9 mouse cellular contexts compared by ENCODE assay signal in the genomic region with DNA sequence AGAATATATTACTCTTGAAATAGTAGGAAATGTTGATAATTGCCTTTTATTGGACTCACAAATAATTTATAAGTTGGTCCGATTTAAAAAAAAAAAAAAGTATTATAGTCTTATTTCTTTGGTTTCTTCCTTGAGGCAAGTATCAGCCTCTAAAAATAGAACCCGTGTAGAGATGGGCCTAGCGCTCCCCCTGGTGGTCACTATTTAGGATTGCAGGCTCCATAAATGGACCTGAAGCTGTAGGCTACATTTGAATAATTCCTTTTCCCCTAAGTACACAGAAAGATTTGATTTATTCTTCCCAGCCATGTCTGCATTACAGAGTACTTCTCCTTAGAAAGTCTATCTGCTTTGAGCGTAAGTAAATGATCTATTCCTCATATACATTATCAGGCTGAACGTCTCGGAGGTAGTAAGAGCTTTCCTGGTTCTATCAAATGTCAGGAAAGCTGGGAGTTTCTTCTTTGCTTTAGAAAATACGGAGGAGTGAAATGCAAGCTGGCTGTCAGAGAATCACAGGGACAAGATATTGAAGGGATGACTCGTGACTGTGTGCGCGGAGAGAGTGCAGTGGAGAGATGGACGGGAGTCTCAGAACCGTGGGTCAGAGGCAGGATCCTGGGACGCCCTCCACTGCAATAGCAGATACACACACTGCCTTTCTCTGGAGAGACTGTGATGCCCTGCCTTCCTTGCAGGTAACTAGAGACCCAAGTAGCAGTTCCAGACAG. TPM values are rescaled to one million over a fixed set of nuclear protein-coding genes. Genes with fewer than 3 reads are reported as not detected.
DNase-seq lines count a peak whose midpoint lies in the region; ATAC-seq and TF ChIP-seq lines count a peak whose summit lies in the region.
"Had no signal": no experiment of that assay in that cellular context is flagged by ENCODE, and none has a peak within 500 bp of the region (broad histone marks: within the 10 kb centered on the region; RNA-seq: fewer than 3 reads in every experiment).

No protein-coding gene starts in this region.

- no peak for TF ChIP-seq POLR2A in CH12.LX (IDR thresholded peaks at IDR 0.05; ENCODE audit: low read depth, low read length)

- DNase-seq in heart, adult 18-20 months: peak; percentile 16 to 41
- peak; percentile 52 for DNase-seq in CH12.LX (ENCODE audit: extremely low read depth)
- DNase-seq in c-Kit-positive CD71-positive TER-119-negative erythroid progenitor cells, embryonic 14.5 days (ENCODE audit: low read depth): peak; percentile 2
- peak; percentile 59 for DNase-seq in kidney, postnatal 14 days
- peak; percentile 49 for DNase-seq in liver, postnatal 0 days
- peak; percentile 64 for DNase-seq in right cerebral cortex, postnatal 25 days

- no peaks in the 10 kb centered on the region for H3K79me2 ChIP-seq in CH12.LX (replicated peaks; ENCODE audit: control insufficient read depth, extremely low read depth, insufficient read depth, poor library complexity, severe bottlenecking)

- no peaks in the 10 kb centered on the region for H3K9me3 ChIP-seq in heart, embryonic 12.5 days (replicated peaks)
- peaks cover 7% of the 10 kb centered on the region for H3K9me3 ChIP-seq in CH12.LX (replicated peaks; ENCODE audit: low read length)
- no peaks in the 10 kb centered on the region for H3K9me3 ChIP-seq in forebrain, embryonic 15.5 days
- H3K9me3 ChIP-seq in liver, postnatal 0 days (ENCODE audit: low read length): no peaks in the 10 kb centered on the region

- no peak overlapping the region for H3K9ac ChIP-seq in heart, embryonic 12.5 days
- H3K9ac ChIP-seq in CH12.LX (ENCODE audit: insufficient read depth, low read depth): no peak overlapping the region
- no peak overlapping the region for H3K9ac ChIP-seq in forebrain, embryonic 15.5 days (replicated peaks)
- H3K9ac ChIP-seq in liver, postnatal 0 days (replicated peaks): no peak overlapping the region

- no peak overlapping the region for H3K4me3 ChIP-seq in heart, embryonic 12.5 days
- H3K4me3 ChIP-seq in CH12.LX (replicated peaks in 1 of 3; ENCODE audit: low read depth in 2 of 3, low read length in 2 of 3, poor library complexity in 1 of 3): no peak overlapping the region
- H3K4me3 ChIP-seq in forebrain, embryonic 15.5 days: no peak overlapping the region
- H3K4me3 ChIP-seq in liver, postnatal 0 days (ENCODE audit: low read depth, low read length): no peak overlapping the region

- no peaks in the 10 kb centered on the region for H3K36me3 ChIP-seq in heart, embryonic 12.5 days
- H3K36me3 ChIP-seq in CH12.LX (replicated peaks in 1 of 2; ENCODE audit: control insufficient read depth in 1 of 2, insufficient read depth in 1 of 2, low read length in 1 of 2): no peaks in the 10 kb centered on the region
- H3K36me3 ChIP-seq in forebrain, embryonic 15.5 days: no peaks in the 10 kb centered on the region
- no peaks in the 10 kb centered on the region for H3K36me3 ChIP-seq in liver, postnatal 0 days (replicated peaks; ENCODE audit: insufficient read depth, low read length)

- no peak overlapping the region for H3K4me2 ChIP-seq in heart, embryonic 12.5 days
- no peak overlapping the region for H3K4me2 ChIP-seq in CH12.LX (ENCODE audit: insufficient read depth, low read depth, poor library complexity, severe bottlenecking)
- no peak overlapping the region for H3K4me2 ChIP-seq in forebrain, embryonic 15.5 days (replicated peaks)
- no peak overlapping the region for H3K4me2 ChIP-seq in liver, postnatal 0 days (ENCODE audit: low read depth, low read length)

- H3K27ac ChIP-seq in heart, embryonic 12.5 days (ENCODE audit: poor library complexity, severe bottlenecking): no peak overlapping the region
- no peak overlapping the region for H3K27ac ChIP-seq in CH12.LX (ENCODE audit: insufficient read depth, low read depth)
- no peak overlapping the region for H3K27ac ChIP-seq in forebrain, embryonic 15.5 days (replicated peaks)
- no peak overlapping the region for H3K27ac ChIP-seq in liver, postnatal 0 days (ENCODE audit: low read depth)

- ATAC-seq in heart, embryonic 12.5 days (ENCODE audit: insufficient number of reproducible peaks, low FRiP score): no peak
- peak; percentile 57; the same call in 1 of the 2 replicates for ATAC-seq in forebrain, embryonic 15.5 days (replicated peaks)
- no peak for ATAC-seq in liver, postnatal 0 days

- 0 out of 2 replicates have a peak, but pooled peaks cover 3% of the 10 kb centered on the region for H3K27me3 ChIP-seq in heart, embryonic 12.5 days (replicated peaks)
- no peaks in the 10 kb centered on the region for H3K27me3 ChIP-seq in CH12.LX (replicated peaks)
- no peaks in the 10 kb centered on the region for H3K27me3 ChIP-seq in forebrain, embryonic 15.5 days
- H3K27me3 ChIP-seq in liver, postnatal 0 days (ENCODE audit: insufficient read depth, low read length): no peaks in the 10 kb centered on the region

- WGBS in heart, embryonic 12.5 days: 52% methylated on average over 13 of the region's 13 CpGs
- WGBS in forebrain, embryonic 15.5 days: 59% methylated on average over 13 of the region's 13 CpGs
- WGBS in liver, postnatal 0 days (ENCODE audit: insufficient replicate concordance): 53% methylated on average over 13 of the region's 13 CpGs

- peak; percentile 81 for TF ChIP-seq RAD21 in CH12.LX (IDR thresholded peaks at IDR 0.05; ENCODE audit: low read depth, low read length)

- in situ Hi-C loops in CH12.LX (cut with MboI; ENCODE audit: low pct_ligation_motif_present, low pct_unique_long_range_greater_than_20kb, low sequenced_read_pairs): no loop called here

- dilution Hi-C loops in CH12.LX (cut with MboI; ENCODE audit: extremely low pct_ligation_motif_present, extremely low pct_unique_long_range_greater_than_20kb, low sequenced_read_pairs): no loop called here

- TF ChIP-seq CTCF in CH12.LX (conservative IDR thresholded peaks at IDR 0.05 in 1 of 2, IDR thresholded peaks at IDR 0.05 in 1 of 2; ENCODE audit: low read depth in 2 of 2, low read length in 2 of 2): peak; percentile 68 to 73
- peak; percentile 87 for TF ChIP-seq CTCF in liver, postnatal 0 days (IDR thresholded peaks at IDR 0.05; ENCODE audit: low read depth)

- H3K4me1 ChIP-seq in heart, embryonic 12.5 days (replicated peaks): 0 out of 2 replicates have a peak, but pooled peaks cover 7% of the 10 kb centered on the region
- peaks cover 0 to 15% of the 10 kb centered on the region in 2 experiments; a peak in 2 of 4 replicates for H3K4me1 ChIP-seq in CH12.LX (ENCODE audit: control insufficient read depth in 1 of 2, insufficient read depth in 2 of 2)
- peaks cover 14% of the 10 kb centered on the region for H3K4me1 ChIP-seq in forebrain, embryonic 15.5 days
- no peaks in the 10 kb centered on the region; the same call in 1 of the 2 replicates for H3K4me1 ChIP-seq in liver, postnatal 0 days (ENCODE audit: insufficient read depth)

- no peak for TF ChIP-seq EP300 in CH12.LX (IDR thresholded peaks at IDR 0.05; ENCODE audit: low read length)
- TF ChIP-seq EP300 in liver, postnatal 0 days (IDR thresholded peaks at IDR 0.05; ENCODE audit: low read depth): no peak

TF ChIP-seq in CH12.LX, 34 proteins besides CTCF, POLR2A, EP300 and RAD21:
- TF ChIP-seq SMC3 (IDR thresholded peaks at IDR 0.05; ENCODE audit: low read depth, low read length) (peak; percentile 61), PAX5 (IDR thresholded peaks at IDR 0.05; ENCODE audit: low read length) (no peak), MEF2A (IDR thresholded peaks at IDR 0.05; ENCODE audit: borderline replicate concordance, low read depth, low read length) (peak; percentile 89)

RNA-seq across cellular contexts. Expression of a gene that starts 18.0 kb away (rescaled TPM):
- not detected for total RNA-seq in heart, adult 18-20 months (2021)
- 0.08 TPM in 1 of 2 replicates, not detected in the other for polyA plus RNA-seq in heart, embryonic 12.5 days (2016; fragmentation: Nextera tagmentation; extraction: Ambion mirVana)
- total RNA-seq in CH12.LX (2012; rRNA removed) (0.08 and 0.21 TPM in 2 replicates), CH12.LX (2014; rRNA removed) (0.40 and 0.43 TPM in 2 replicates)
- 0.70 and 0.76 TPM in 2 replicates for polyA plus RNA-seq in CH12.LX (2012; ENCODE audit: insufficient read length, low read depth)
- polyA plus RNA-seq in forebrain, embryonic 15.5 days (2015; fragmentation: Nextera tagmentation; extraction: Ambion mirVana): not detected in 2 replicates
- 31.1 and 33.1 TPM in 2 replicates for polyA plus RNA-seq in liver, postnatal 0 days (2015; fragmentation: Nextera tagmentation; extraction: Ambion mirVana)

RNA-seq across cellular contexts. Expression of a gene that starts 19.1 kb away (rescaled TPM):
- not detected for total RNA-seq in heart, adult 18-20 months (2021)
- polyA plus RNA-seq in heart, embryonic 12.5 days (2016; fragmentation: Nextera tagmentation; extraction: Ambion mirVana): not detected in 2 replicates
- total RNA-seq in CH12.LX (2012; rRNA removed) (0.04 TPM in 1 of 2 replicates, not detected in the other), CH12.LX (2014; rRNA removed) (0.14 and 0.28 TPM in 2 replicates)
- polyA plus RNA-seq in CH12.LX (2012; ENCODE audit: insufficient read length, low read depth): not detected in 2 replicates
- 0.11 and 0.18 TPM in 2 replicates for polyA plus RNA-seq in forebrain, embryonic 15.5 days (2015; fragmentation: Nextera tagmentation; extraction: Ambion mirVana)
- 1.7 and 1.8 TPM in 2 replicates for polyA plus RNA-seq in liver, postnatal 0 days (2015; fragmentation: Nextera tagmentation; extraction: Ambion mirVana)

RNA-seq across cellular contexts. Expression of a gene that starts 37.0 kb away (rescaled TPM):
- total RNA-seq in heart, adult 18-20 months (2021): not detected
- not detected in 2 replicates for polyA plus RNA-seq in heart, embryonic 12.5 days (2016; fragmentation: Nextera tagmentation; extraction: Ambion mirVana)
- total RNA-seq in CH12.LX (2012; rRNA removed) (not detected in 2 replicates), CH12.LX (2014; rRNA removed) (not detected in 2 replicates)
- polyA plus RNA-seq in CH12.LX (2012; ENCODE audit: insufficient read length, low read depth): not detected in 2 replicates
- not detected in 2 replicates for polyA plus RNA-seq in forebrain, embryonic 15.5 days (2015; fragmentation: Nextera tagmentation; extraction: Ambion mirVana)
- polyA plus RNA-seq in liver, postnatal 0 days (2015; fragmentation: Nextera tagmentation; extraction: Ambion mirVana): not detected in 2 replicates
- polyA plus RNA-seq: lung, embryonic 16.5 days had no signal

Comparison
In these comparisons a context has a peak if more than half of its experiments do, and no peak if none do; other contexts are left out.
1. DNase-seq: peak in every context shown above with its lines; median percentile 64 in right cerebral cortex, postnatal 25 days; 59 in kidney, postnatal 14 days; 52 in CH12.LX; 49 in liver, postnatal 0 days; 28 in heart, adult 18-20 months; 2 in c-Kit-positive CD71-positive TER-119-negative erythroid progenitor cells, embryonic 14.5 days.
2. RNA of a gene that starts 18.0 kb away (polyA plus RNA-seq): 31.1 to 33.1 TPM in liver, postnatal 0 days; 0.70 to 0.76 TPM in CH12.LX, 0.08 TPM in heart, embryonic 12.5 days and not detected in forebrain, embryonic 15.5 days; every median in the first group is over 10 times any median in the second.